Mouse (Mus musculus) kidney, postnatal 36 days (tissue): Measurements from ENCODE around the gene 5730596B20Rik.

ENCODE experiments used
- DNase-seq, 2 experiments: peaks; one replicate each; pipeline ENCODE4 v3.0.0; 2021 to 2022; ENCODE audit warnings: mixed read lengths in 2 of 2

Gene 5730596B20Rik

GRCm38 (mm10) chr6:52213119-52213986 is 36.1 kb downstream of the 5730596B20Rik start, which contains the start of the genes Hoxa3 and Gm28308:
TSS of gene Hoxa3 (minus strand) at chr6:52213336.
TSS of gene Gm28308 (minus strand) at chr6:52213339.
- DNase-seq, result peak; percentile 85 to 88

- DNase-seq, result peak in 1 of 2 experiments; percentile 49
Measured at GRCm38 (mm10) chr6:52214271-52214670, 37.0 kb downstream of the 5730596B20Rik start.

GRCm38 (mm10) chr6:52215070-52215469 is 37.8 kb downstream of the 5730596B20Rik start:
- DNase-seq, result peak in 1 of 2 experiments; percentile 45

- peak; percentile 12 to 64 for DNase-seq
Measured at GRCm38 (mm10) chr6:52215771-52216535, 38.7 kb downstream of the 5730596B20Rik start.

- peak in 1 of 2 experiments; percentile 73 for DNase-seq
Measured at GRCm38 (mm10) chr6:52216691-52217458, 39.6 kb downstream of the 5730596B20Rik start.

GRCm38 (mm10) chr6:52217459-52217768 is 40.1 kb downstream of the 5730596B20Rik start:
- DNase-seq, result peak; percentile 96

GRCm38 (mm10) chr6:52217895-52218642 is 40.8 kb downstream of the 5730596B20Rik start:
- DNase-seq, result peak in 1 of 2 experiments; percentile 58

GRCm38 (mm10) chr6:52218643-52219215 is 41.4 kb downstream of the 5730596B20Rik start:
- DNase-seq, result peak in 1 of 2 experiments; percentile 40

- DNase-seq, result peak in 1 of 2 experiments; percentile 50
Measured at GRCm38 (mm10) chr6:52219234-52219942, 42.1 kb downstream of the 5730596B20Rik start.

- DNase-seq, result peak in 1 of 2 experiments; percentile 74
Measured at GRCm38 (mm10) chr6:52220003-52220864, 42.9 kb downstream of the 5730596B20Rik start.

- peak in 1 of 2 experiments; percentile 27 for DNase-seq
Measured at GRCm38 (mm10) chr6:52220865-52221310, 43.6 kb downstream of the 5730596B20Rik start.

GRCm38 (mm10) chr6:52221337-52221992 is 44.2 kb downstream of the 5730596B20Rik start, which contains the start of gene Hoxa7:
TSS of gene Hoxa7 (minus strand) at chr6:52221854.
- DNase-seq, result peak; percentile 95 to 97

GRCm38 (mm10) chr6:52221993-52222685 is 44.8 kb downstream of the 5730596B20Rik start:
- DNase-seq, result peak in 1 of 2 experiments; percentile 77

- DNase-seq, result peak in 1 of 2 experiments; percentile 52
Measured at GRCm38 (mm10) chr6:52222729-52223128, 45.4 kb downstream of the 5730596B20Rik start.

- peak in 1 of 2 experiments; percentile 56 for DNase-seq
Measured at GRCm38 (mm10) chr6:52223939-52224760, 46.9 kb downstream of the 5730596B20Rik start.

GRCm38 (mm10) chr6:52224895-52225611 is 47.8 kb downstream of the 5730596B20Rik start:
- DNase-seq, result peak in 1 of 2 experiments; percentile 61
